Mouse (Mus musculus) spleen, postnatal 14 days (tissue): Measurements from ENCODE around the gene Dnase1l3.
"Not testable (repeated sequence)": the region's sequence is repeated elsewhere in the genome, so short reads cannot be mapped to it uniquely, and the experiment has no call there.

Source experiments
- DNase-seq, 2 experiments: peaks; one replicate each; pipeline ENCODE4 v3.0.0; 2021 to 2022; ENCODE audit warnings: low spot score in 2 of 2

Gene Dnase1l3

GRCm38 (mm10) chr14:8011938-8012337, 17.6 kb upstream of the Dnase1l3 start:
- no peak for DNase-seq

GRCm38 (mm10) chr14:8011297-8011696, 16.9 kb upstream of the Dnase1l3 start:
- DNase-seq: no peak

- DNase-seq: no peak
Measured at GRCm38 (mm10) chr14:8007923-8008322, 13.6 kb upstream of the Dnase1l3 start.

- no peak for DNase-seq
Measured at GRCm38 (mm10) chr14:8007486-8007885, 13.1 kb upstream of the Dnase1l3 start.

GRCm38 (mm10) chr14:8007084-8007483, 12.7 kb upstream of the Dnase1l3 start:
- no peak for DNase-seq

GRCm38 (mm10) chr14:8006061-8006460, 11.7 kb upstream of the Dnase1l3 start:
- not testable (repeated sequence) for DNase-seq

- DNase-seq: no peak
Measured at GRCm38 (mm10) chr14:8003727-8004670, 9.6 kb upstream of the Dnase1l3 start.

GRCm38 (mm10) chr14:8003093-8003670, 8.8 kb upstream of the Dnase1l3 start:
- no peak for DNase-seq

- DNase-seq: peak; percentile 51 to 67
Measured at GRCm38 (mm10) chr14:8002432-8003092, 8.2 kb upstream of the Dnase1l3 start, which contains the start of gene Abhd6. Gene Abhd6, plus strand, starts transcription at chr14:8002902.

GRCm38 (mm10) chr14:8000831-8001685, 6.7 kb upstream of the Dnase1l3 start:
- no peak for DNase-seq

- DNase-seq: no peak
Measured at GRCm38 (mm10) chr14:8000247-8000646, 5.9 kb upstream of the Dnase1l3 start.

GRCm38 (mm10) chr14:7999435-7999834, 5.1 kb upstream of the Dnase1l3 start:
- no peak for DNase-seq

- no peak for DNase-seq
Measured at GRCm38 (mm10) chr14:7999030-7999429, 4.7 kb upstream of the Dnase1l3 start.

GRCm38 (mm10) chr14:7997255-7997696, 2.9 kb upstream of the Dnase1l3 start:
- peak; percentile 73 to 83 for DNase-seq

GRCm38 (mm10) chr14:7992158-7992557, 2.2 kb downstream of the Dnase1l3 start:
- DNase-seq: no peak

- no peak for DNase-seq
Measured at GRCm38 (mm10) chr14:7991108-7991776, 3.1 kb downstream of the Dnase1l3 start.

GRCm38 (mm10) chr14:7989961-7990360, 4.4 kb downstream of the Dnase1l3 start:
- no peak for DNase-seq

GRCm38 (mm10) chr14:7989371-7989770, 5.0 kb downstream of the Dnase1l3 start:
- DNase-seq: no peak

GRCm38 (mm10) chr14:7986913-7987312, 7.5 kb downstream of the Dnase1l3 start:
- no peak for DNase-seq

- DNase-seq: no peak
Measured at GRCm38 (mm10) chr14:7981226-7981625, 13.1 kb downstream of the Dnase1l3 start.

- DNase-seq: no peak
Measured at GRCm38 (mm10) chr14:7978183-7978582, 16.2 kb downstream of the Dnase1l3 start.
